Mouse (Mus musculus) frontal cortex, adult (tissue): ENCODE measurements around the gene Actn4.

Experiments used
- ATAC-seq: cut with Nextera tagmentation; 2 replicates; pipeline ENCODE4 v1.9.2; 2017; ENCODE audit warnings: mild to moderate bottlenecking, moderate library complexity, mixed read lengths; ENCODE audit not compliant: low TSS enrichment

Gene Actn4

DNA sequence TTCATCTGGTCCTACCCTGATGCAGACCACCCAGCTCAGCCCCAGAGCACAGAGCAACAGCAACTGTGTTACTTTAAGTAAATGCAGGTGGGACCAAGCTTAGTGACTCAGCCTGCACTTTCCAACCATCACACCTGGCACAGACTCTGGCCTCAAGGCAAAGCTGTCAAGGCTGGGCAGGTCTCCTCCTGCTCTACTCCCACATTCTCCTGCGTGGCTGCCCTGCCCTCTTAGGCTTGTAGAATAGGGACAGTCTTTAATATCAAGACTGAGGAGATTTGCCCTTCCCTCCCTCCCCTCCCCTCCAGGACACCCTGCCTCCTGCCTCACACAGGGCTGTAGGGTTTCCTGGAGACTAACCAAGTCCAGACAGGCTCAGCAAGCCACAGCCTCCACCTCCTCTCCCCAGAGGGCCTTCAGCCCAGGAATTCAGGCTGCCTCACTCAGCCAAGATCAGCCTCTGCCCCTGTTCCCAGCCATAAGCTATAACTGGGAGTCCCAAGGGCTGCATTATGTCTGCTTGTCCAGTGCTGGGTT is 112.4 kb downstream of the Actn4 start:
- ATAC-seq = no peak

DNA sequence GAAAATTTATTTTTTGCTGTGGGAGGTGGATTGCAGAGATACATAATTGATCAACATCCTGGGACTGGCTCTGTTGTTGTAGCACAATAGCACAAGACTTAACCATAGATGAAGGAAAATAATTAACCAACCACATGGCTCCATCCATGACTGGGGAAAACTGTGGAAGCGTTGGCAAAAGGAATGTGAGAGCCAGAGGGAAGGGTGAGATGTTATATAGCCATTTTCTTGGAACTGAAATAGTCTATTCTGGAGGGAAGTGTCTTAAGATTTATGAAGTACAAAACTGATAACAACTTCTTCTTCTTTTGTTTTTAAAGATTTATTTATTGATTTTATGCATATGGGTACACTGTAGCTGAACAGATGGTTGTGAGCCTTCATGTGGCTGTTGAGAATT is 114.9 kb downstream of the Actn4 start:
- no peak for ATAC-seq
